Mouse (Mus musculus): ENCODE measurements around the gene Slc41a3. TPM values are rescaled to one million over a fixed set of nuclear protein-coding genes. Genes with fewer than 3 reads are reported as not detected.
A peak's percentile ranks its signal among the peaks of the same experiment; 100 is the strongest.

The Slc41a3 gene
- polyA plus RNA-seq, 1 experiment = 7.0 TPM

DNA sequence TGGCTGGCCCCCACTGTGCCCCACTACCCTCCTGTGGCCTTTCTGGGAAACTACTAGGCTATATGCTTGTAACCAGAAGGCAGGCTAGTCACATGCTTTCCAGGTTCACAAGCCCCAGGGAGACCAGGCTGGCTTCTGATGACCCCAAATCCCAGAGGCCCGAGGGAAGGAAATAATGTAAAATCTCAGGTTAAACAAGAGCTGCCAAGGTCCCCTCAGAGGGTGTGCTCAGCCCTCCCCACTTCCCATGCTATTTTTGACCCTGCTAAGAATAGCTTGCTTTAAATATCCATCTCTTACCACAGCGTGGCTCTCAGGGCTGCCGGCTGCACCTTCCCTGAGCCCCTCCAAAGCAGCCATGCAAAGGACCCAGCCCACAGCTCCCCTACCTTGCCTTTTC lies 84.2 kb downstream of the Slc41a3 start:
- no peak for TF ChIP-seq CTCF (IDR thresholded peaks at IDR 0.05; ENCODE audit: borderline replicate concordance, insufficient read depth, low read length)
- no peak for TF ChIP-seq POLR2A (IDR thresholded peaks at IDR 0.05; ENCODE audit: low read depth, low read length)
- H3K4me3 ChIP-seq (ENCODE audit: insufficient read depth, low read length) = no peak overlapping the region
- H3K4me1 ChIP-seq (ENCODE audit: control insufficient read depth, insufficient read depth, low read length) = no peaks in the 10 kb centered on the region
- no peak overlapping the region for H3K27ac ChIP-seq (ENCODE audit: insufficient read depth, low read length)

DNA sequence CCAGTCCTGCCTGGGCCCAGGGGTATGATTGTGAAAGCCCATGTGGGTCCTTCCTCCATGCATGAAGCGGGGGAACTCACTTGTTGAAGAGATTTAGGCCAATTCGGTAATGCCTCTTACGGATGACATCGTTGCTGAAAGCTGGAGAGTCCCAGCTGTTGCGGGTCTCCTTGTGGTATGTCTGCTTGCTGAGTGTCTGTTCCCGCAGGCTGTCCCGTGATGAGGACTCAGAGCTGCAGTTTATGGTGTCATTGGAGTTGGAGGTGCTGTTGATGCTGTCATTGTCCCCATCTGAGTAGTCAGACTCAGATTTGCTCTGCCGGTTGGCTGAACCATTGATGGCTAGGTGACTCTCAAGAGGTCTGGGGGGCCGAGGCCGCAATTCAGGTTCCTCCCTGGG lies 85.0 kb downstream of the Slc41a3 start:
- TF ChIP-seq POLR2A (IDR thresholded peaks at IDR 0.05; ENCODE audit: low read depth, low read length) = no peak
- TF ChIP-seq CTCF (IDR thresholded peaks at IDR 0.05; ENCODE audit: borderline replicate concordance, insufficient read depth, low read length) = no peak
- H3K27ac ChIP-seq (ENCODE audit: insufficient read depth, low read length) = no peak overlapping the region
- H3K4me1 ChIP-seq (ENCODE audit: control insufficient read depth, insufficient read depth, low read length) = no peaks in the 10 kb centered on the region
- no peak overlapping the region for H3K4me3 ChIP-seq (ENCODE audit: insufficient read depth, low read length)

DNA sequence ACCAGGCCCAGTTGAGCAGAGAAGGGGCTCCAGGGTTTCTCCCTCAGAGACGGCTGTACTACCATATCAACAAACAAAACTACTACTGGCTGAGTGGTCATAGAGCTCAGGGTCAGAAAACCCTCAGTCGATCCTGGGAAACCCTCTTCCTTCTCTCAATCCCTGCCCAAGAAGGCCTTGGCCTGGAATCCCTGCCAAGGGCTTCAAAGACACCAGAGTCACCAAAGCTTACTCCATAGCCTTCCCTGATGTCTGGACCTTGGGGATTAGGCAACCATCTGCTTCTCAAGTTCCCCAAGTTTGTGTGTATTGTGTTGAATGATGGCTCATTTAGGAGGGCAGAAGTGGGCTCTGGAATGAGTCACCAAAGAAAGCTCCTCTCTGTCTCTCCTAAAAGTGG lies 87.4 kb downstream of the Slc41a3 start:
- Histone ChIP-seq H3K4me3 (ENCODE audit: insufficient read depth, low read length) (no peak overlapping the region), H3K27ac (ENCODE audit: insufficient read depth, low read length) (no peak overlapping the region), H3K4me1 (ENCODE audit: control insufficient read depth, insufficient read depth, low read length) (peaks cover 3% of the 10 kb centered on the region; the same call in 1 of the 2 replicates)
- TF ChIP-seq POLR2A (IDR thresholded peaks at IDR 0.05; ENCODE audit: low read depth, low read length) (no peak), CTCF (IDR thresholded peaks at IDR 0.05; ENCODE audit: borderline replicate concordance, insufficient read depth, low read length) (no peak)

DNA sequence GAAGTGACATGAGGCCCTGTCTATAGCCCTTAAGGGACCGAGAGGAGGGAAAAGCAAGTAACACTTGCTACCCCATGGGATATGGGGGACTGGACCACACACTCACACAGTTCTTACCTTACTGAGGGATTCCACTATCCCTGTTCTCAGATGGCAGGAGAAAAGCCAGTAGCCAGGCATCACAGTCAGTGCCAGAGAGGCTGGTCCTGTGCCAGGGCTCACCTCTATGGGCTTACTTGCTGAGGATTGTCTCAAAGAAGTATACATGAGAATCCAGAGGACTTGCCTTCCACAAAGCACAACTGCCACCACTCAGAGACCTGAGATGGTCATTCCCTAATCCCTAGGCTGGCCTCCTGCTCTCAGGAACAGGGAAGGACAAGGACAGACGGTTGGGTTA lies 87.9 kb downstream of the Slc41a3 start:
- H3K27ac ChIP-seq (ENCODE audit: insufficient read depth, low read length) = no peak overlapping the region
- no peak for TF ChIP-seq CTCF (IDR thresholded peaks at IDR 0.05; ENCODE audit: borderline replicate concordance, insufficient read depth, low read length)
- no peak for TF ChIP-seq POLR2A (IDR thresholded peaks at IDR 0.05; ENCODE audit: low read depth, low read length)
- H3K4me1 ChIP-seq (ENCODE audit: control insufficient read depth, insufficient read depth, low read length) = peaks cover 3% of the 10 kb centered on the region; the same call in 1 of the 2 replicates
- H3K4me3 ChIP-seq (ENCODE audit: insufficient read depth, low read length) = no peak overlapping the region

DNA sequence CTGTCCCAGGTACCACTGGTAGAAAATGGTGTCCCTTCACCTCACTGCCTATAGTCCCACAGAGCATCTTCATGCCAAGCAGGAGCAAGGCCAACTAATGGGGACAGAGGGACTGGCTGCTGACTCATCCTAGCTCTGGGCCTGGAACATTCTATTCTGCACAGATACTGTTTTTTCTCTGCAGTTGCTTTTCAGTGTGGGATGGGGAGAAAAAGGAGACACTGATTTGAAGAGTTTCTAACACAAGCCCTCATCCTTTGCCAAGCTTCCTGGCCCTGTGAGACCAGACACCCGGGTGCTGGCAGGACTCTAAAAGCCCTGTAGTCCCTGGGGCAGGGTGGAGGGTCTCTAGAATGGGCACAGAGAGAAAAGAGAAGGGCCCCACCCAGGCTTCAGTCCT lies 91.2 kb downstream of the Slc41a3 start:
- H3K4me3 ChIP-seq (ENCODE audit: insufficient read depth, low read length) = no peak overlapping the region
- TF ChIP-seq CTCF (IDR thresholded peaks at IDR 0.05; ENCODE audit: borderline replicate concordance, insufficient read depth, low read length) = no peak
- TF ChIP-seq POLR2A (IDR thresholded peaks at IDR 0.05; ENCODE audit: low read depth, low read length) = no peak
- peaks cover 8% of the 10 kb centered on the region for H3K4me1 ChIP-seq (ENCODE audit: control insufficient read depth, insufficient read depth, low read length)
- peak overlapping the region; percentile 55 for H3K27ac ChIP-seq (ENCODE audit: insufficient read depth, low read length)

Other genes with a start within 250 kb of the Slc41a3 start
- gene Zxdc, start 235.2 kb upstream of the Slc41a3 start, polyA plus RNA-seq (2011; ENCODE audit: insufficient read length, low read depth, missing spikeins) = 14.2 and 14.7 TPM in 2 replicates
- 0.95 and 3.1 TPM in 2 replicates for gene Cfap100, start 175.9 kb upstream of the Slc41a3 start, polyA plus RNA-seq (2011; ENCODE audit: insufficient read length, low read depth, missing spikeins)
- gene Klf15, start 142.1 kb upstream of the Slc41a3 start, polyA plus RNA-seq (2011; ENCODE audit: insufficient read length, low read depth, missing spikeins) = 1.1 and 1.8 TPM in 2 replicates
- 3.1 and 4.0 TPM in 2 replicates for gene Aldh1l1, start 118.3 kb upstream of the Slc41a3 start, polyA plus RNA-seq (2011; ENCODE audit: insufficient read length, low read depth, missing spikeins)

All from embryonic fibroblast, embryonic 13.5 days (primary cell).